Mouse (Mus musculus) lung, postnatal 0 days (tissue): ENCODE data around the gene Pth2. TPM values are rescaled to one million over a fixed set of nuclear protein-coding genes. Genes with fewer than 3 reads are reported as not detected.

Experiments used
- ATAC-seq: fragments of 200-750 bp; cut with Nextera tagmentation; 2 replicates; pipeline ENCODE4 v1.8.0; 2017; ENCODE audit warnings: moderate library complexity
- DNase-seq: peaks from one replicate; pipeline ENCODE4 v3.0.0-alpha.2; 2016; ENCODE audit warnings: low spot score
- H3K27ac ChIP-seq: fragments of 300-500 bp; sonication (generic); 2 replicates; pipeline ENCODE4 v1.5.1; 2014; ENCODE audit warnings: antibody characterized with exemption, mild to moderate bottlenecking, low read length, mixed read lengths
- H3K27me3 ChIP-seq: fragments of 300-500 bp; sonication (generic); replicated peaks from 2 replicates; pipeline ENCODE4 v1.6.1; 2014; ENCODE audit warnings: low read length, mixed read lengths; ENCODE audit not compliant: insufficient read depth
- H3K36me3 ChIP-seq: fragments of 300-500 bp; sonication (generic); 2 replicates; pipeline ENCODE4 v1.6.1; 2014; ENCODE audit warnings: low read length, mixed read lengths; ENCODE audit not compliant: insufficient read depth
- H3K4me1 ChIP-seq: fragments of 300-500 bp; sonication (generic); 2 replicates; pipeline ENCODE4 v1.6.1; 2014; ENCODE audit warnings: antibody characterized with exemption, low read depth, low read length, mixed read lengths; ENCODE audit not compliant: insufficient read depth
- H3K4me2 ChIP-seq: fragments of 300-500 bp; sonication (generic); replicated peaks from 2 replicates; pipeline ENCODE4 v1.6.1; 2014; ENCODE audit warnings: low read depth, mild to moderate bottlenecking, low read length, moderate library complexity, mixed read lengths
- H3K4me3 ChIP-seq: fragments of 300-500 bp; sonication (generic); 2 replicates; pipeline ENCODE4 v1.5.1; 2014; ENCODE audit warnings: low read depth, low read length
- H3K9ac ChIP-seq: fragments of 300-500 bp; sonication (generic); replicated peaks from 2 replicates; pipeline ENCODE4 v1.6.1; 2014; ENCODE audit warnings: low read depth, mild to moderate bottlenecking
- H3K9me3 ChIP-seq: fragments of 300-500 bp; sonication (generic); 2 replicates; pipeline ENCODE4 v1.6.1; 2016; ENCODE audit warnings: low read length, mixed read lengths
- CTCF ChIP-seq: IDR thresholded peaks from 2 replicates; pipeline ENCODE4 v1.5.1; 2016; ENCODE audit warnings: antibody characterized with exemption, mild to moderate bottlenecking
- EP300 ChIP-seq: IDR thresholded peaks from 2 replicates; pipeline ENCODE4 v1.6.1; 2016; ENCODE audit warnings: antibody characterized with exemption, mild to moderate bottlenecking, control low read depth
- WGBS: fragments of 180-500 bp; shearing (Covaris S2); extraction: QIAGEN DNeasy Blood & Tissue Kit; methylation state at CpG from one replicate; pipeline ENCODE4 v1.1.7; 2014; 5-methylcytosine and 5-hydroxymethylcytosine counted together
- polyA plus RNA-seq: library from polyadenylated mRNA; unstranded; fragments of >200 nt; fragmentation: Nextera tagmentation; extraction: Ambion mirVana; gene quantifications from 2 replicates; pipeline ENCODE4 v1.2.1, GENCODE M21; 2015

Gene Pth2
- polyA plus RNA-seq, 1 experiment from 2014 or later: not detected

DNA sequence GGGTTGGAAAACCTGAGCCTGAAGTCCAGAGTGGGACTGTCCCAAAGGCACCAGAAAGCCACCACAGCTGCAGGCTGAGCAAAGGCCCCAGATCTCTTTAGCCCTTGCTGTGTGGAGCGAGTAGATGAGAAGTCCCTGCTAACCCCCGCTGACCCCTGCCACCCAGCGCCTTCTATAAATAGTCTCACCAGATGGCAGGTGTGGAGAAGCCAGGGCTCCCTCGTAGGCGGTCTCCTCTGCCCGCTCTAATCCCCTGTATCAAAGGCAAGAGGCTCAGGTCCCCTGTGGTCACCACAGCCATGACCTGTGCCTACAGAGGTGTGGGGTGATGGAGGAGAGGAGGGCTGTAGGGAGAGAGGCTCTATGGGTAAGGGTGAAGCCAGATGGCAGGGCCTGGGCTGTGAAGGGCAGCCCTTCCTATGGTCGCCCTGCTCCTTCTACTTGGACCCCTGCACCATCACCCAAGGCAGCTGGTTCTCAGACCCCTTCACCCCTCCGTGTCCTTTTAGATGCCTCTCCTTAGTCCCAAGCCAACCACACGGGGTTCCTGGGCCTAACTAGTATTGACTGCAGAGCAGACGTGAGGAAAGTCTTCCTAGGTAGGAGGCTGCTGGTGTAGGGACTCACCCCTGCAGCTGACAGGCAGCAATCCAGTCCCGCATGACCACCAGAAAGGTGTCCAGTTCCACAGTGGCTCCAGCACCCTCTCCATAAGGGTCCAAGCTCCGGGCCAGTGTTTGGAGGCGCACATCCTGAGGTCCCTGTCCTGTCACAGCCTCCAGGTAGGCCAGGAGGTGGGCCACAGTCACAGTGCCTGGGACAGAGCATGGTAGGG is 14.8 kb downstream of the Pth2 start:
- no peak overlapping the region for H3K4me3 ChIP-seq
- no peak overlapping the region for H3K27ac ChIP-seq
- TF ChIP-seq CTCF: no peak
- no peak for TF ChIP-seq EP300
- ATAC-seq (no peak), DNase-seq (no peak)
- no peaks in the 10 kb centered on the region for H3K36me3 ChIP-seq
- no peak overlapping the region for H3K9ac ChIP-seq
- no peaks in the 10 kb centered on the region for H3K9me3 ChIP-seq
- WGBS: 51% methylated on average over 13 of the region's 13 CpGs
- H3K4me1 ChIP-seq: no peaks in the 10 kb centered on the region
- no peaks in the 10 kb centered on the region; the same call in 1 of the 2 replicates for H3K27me3 ChIP-seq
- H3K4me2 ChIP-seq: no peak overlapping the region

DNA sequence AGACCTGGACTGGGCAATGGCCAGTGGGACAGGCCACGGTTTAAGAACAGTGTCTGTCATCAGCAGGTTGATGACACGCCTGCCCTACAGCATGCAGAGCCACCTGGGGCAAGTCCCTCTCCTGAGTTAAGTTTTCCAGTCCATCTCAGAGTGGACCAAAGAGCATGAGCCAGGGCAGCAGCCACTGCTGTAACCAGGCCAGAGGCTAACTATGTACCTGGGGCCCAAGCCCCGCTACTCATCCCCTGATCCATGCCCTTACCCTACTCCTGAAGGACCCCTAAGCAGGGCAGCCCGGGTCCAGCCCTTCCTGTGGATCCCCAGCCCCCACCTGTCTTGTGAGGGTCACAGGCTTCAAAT is 15.4 kb downstream of the Pth2 start:
- H3K4me3 ChIP-seq: no peak overlapping the region
- ATAC-seq (no peak), DNase-seq (no peak)
- no peak overlapping the region for H3K9ac ChIP-seq
- H3K27ac ChIP-seq: no peak overlapping the region
- H3K27me3 ChIP-seq: no peaks in the 10 kb centered on the region; the same call in 1 of the 2 replicates
- WGBS: 78% methylated on average over 4 of the region's 4 CpGs
- no peak for TF ChIP-seq CTCF
- H3K36me3 ChIP-seq: no peaks in the 10 kb centered on the region
- no peaks in the 10 kb centered on the region for H3K9me3 ChIP-seq
- H3K4me2 ChIP-seq: no peak overlapping the region
- H3K4me1 ChIP-seq: no peaks in the 10 kb centered on the region

GRCm38 (mm10) chr7:45196994-45197393 is 16.2 kb downstream of the Pth2 start:
- 59% methylated on average over 5 of the region's 5 CpGs for WGBS
- Histone ChIP-seq H3K9me3 (no peaks in the 10 kb centered on the region), H3K4me2 (no peak overlapping the region), H3K4me1 (no peaks in the 10 kb centered on the region), H3K36me3 (no peaks in the 10 kb centered on the region), H3K27ac (no peak overlapping the region), H3K9ac (no peak overlapping the region), H3K27me3 (no peaks in the 10 kb centered on the region; the same call in 1 of the 2 replicates), H3K4me3 (no peak overlapping the region)
- ATAC-seq (no peak), DNase-seq (no peak)
- TF ChIP-seq EP300 (no peak), CTCF (no peak)

GRCm38 (mm10) chr7:45198435-45198834 is 17.6 kb downstream of the Pth2 start:
- H3K9ac ChIP-seq: no peak overlapping the region
- H3K4me3 ChIP-seq: no peak overlapping the region
- DNase-seq (peak; percentile 81), ATAC-seq (peak; percentile 69)
- 9% methylated on average over 5 of the region's 5 CpGs for WGBS
- H3K9me3 ChIP-seq: no peaks in the 10 kb centered on the region
- no peak overlapping the region for H3K27ac ChIP-seq
- TF ChIP-seq EP300 (no peak), CTCF (peak; percentile 95)
- H3K4me1 ChIP-seq: no peaks in the 10 kb centered on the region
- H3K36me3 ChIP-seq: no peaks in the 10 kb centered on the region
- H3K27me3 ChIP-seq: no peaks in the 10 kb centered on the region
- H3K4me2 ChIP-seq: no peak overlapping the region

DNA sequence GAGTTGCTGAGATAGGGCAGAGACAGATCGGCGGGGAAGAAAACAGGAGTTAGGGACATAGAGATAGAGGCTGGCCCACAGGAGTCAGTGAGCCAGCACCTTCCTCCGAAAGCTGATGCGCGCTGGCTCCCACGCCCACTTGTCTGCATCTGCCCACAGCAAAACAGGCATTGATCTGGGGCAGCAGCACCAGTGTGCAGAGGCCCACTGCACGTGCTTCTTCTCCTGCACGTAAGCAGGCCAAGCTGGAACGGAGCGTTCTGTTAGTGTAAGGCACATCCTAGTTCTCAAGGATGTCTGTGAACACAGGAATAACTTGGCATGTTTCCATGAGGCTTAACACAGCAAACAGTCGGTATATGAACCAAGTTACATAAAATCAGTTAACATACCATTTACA is 18.2 kb downstream of the Pth2 start:
- no peaks in the 10 kb centered on the region for H3K27me3 ChIP-seq
- H3K9ac ChIP-seq: no peak overlapping the region
- TF ChIP-seq CTCF (no peak), EP300 (no peak)
- H3K4me2 ChIP-seq: no peak overlapping the region
- DNase-seq: no peak
- H3K4me1 ChIP-seq: no peaks in the 10 kb centered on the region
- ATAC-seq: no peak
- H3K9me3 ChIP-seq: no peaks in the 10 kb centered on the region
- H3K4me3 ChIP-seq: no peak overlapping the region
- no peak overlapping the region for H3K27ac ChIP-seq
- WGBS: 66% methylated on average over 11 of the region's 11 CpGs
- H3K36me3 ChIP-seq: no peaks in the 10 kb centered on the region

DNA sequence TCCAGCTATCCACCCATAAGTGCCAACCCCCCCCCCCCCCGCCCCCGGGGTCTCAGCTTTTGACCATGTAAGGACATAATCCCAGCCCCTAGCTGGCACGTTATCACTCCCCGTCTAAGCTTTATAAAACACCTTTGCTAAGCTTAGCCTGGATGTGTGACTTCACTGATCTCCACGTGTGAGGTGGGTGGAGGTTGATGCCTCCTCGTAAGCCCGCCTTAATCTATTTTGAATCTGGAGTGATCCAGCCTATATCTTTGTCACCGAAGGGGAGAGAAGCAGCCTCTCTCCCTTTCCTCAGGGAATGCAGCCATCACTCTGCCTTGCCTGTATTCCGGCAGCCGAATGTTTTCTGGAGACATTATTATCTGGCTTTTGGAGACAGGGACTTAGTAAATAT is 21.9 kb downstream of the Pth2 start:
- no peak overlapping the region for H3K4me2 ChIP-seq
- TF ChIP-seq EP300: no peak
- TF ChIP-seq CTCF: no peak
- ATAC-seq: no peak
- DNase-seq: no peak
- no peaks in the 10 kb centered on the region for H3K36me3 ChIP-seq
- no peak overlapping the region for H3K27ac ChIP-seq
- no peaks in the 10 kb centered on the region for H3K27me3 ChIP-seq
- H3K4me3 ChIP-seq: no peak overlapping the region
- H3K4me1 ChIP-seq: no peaks in the 10 kb centered on the region
- H3K9me3 ChIP-seq: no peaks in the 10 kb centered on the region
- WGBS: 30% methylated on average over 8 of the region's 10 CpGs
- H3K9ac ChIP-seq: no peak overlapping the region
